Comparison of ENCODE assay signal across 17 mouse cellular contexts in genomic region chr15:81060975-81061374, GRCm38 (mm10).
DNase-seq lines count a peak whose midpoint lies in the region; ATAC-seq lines count a peak whose summit lies in the region.
"Had no signal": no experiment of that assay in that cellular context is flagged by ENCODE, and none has a peak within 500 bp of the region (broad histone marks: within the 10 kb centered on the region; RNA-seq: fewer than 3 reads in every experiment).

No protein-coding gene starts in this region.

- ATAC-seq in CD4-positive, CD25-positive, alpha-beta regulatory T cell, adult 4 months: no peak
- ATAC-seq: hindbrain, postnatal 0 days; midbrain, embryonic 13.5 days had no signal

- peak; percentile 43 for DNase-seq in CD4-positive, CD25-positive, alpha-beta regulatory T cell, adult 2 months (ENCODE audit: low read depth, low spot score)
- DNase-seq in kidney, postnatal 36 days: peak; percentile 17 to 24
- no peak for DNase-seq in kidney, adult 11 months
- DNase-seq in B cell, adult 2 months: peak; percentile 15 to 29
- DNase-seq in induced T-regulatory cell, adult 2 months (ENCODE audit: low read depth): peak; percentile 51
- no peak for DNase-seq in embryo, embryonic 10.5 days (ENCODE audit: low spot score)
- DNase-seq in adrenal gland, adult 8-10 months: no peak
- DNase-seq: adrenal gland, postnatal 14 days; cerebellum, adult 11-12 months; cerebellum, postnatal 25 days; heart, postnatal 4 days; kidney, postnatal 14 days; layer of hippocampus, adult 9-11 months; lung, embryonic 14.5 days had no signal

Comparison
In these comparisons a context has a peak if more than half of its experiments do, and no peak if none do; other contexts are left out.
1. DNase-seq: peak in CD4-positive, CD25-positive, alpha-beta regulatory T cell, adult 2 months (single experiment), kidney, postnatal 36 days (2 of 2), B cell, adult 2 months (2 of 2) and induced T-regulatory cell, adult 2 months (single experiment); none in kidney, adult 11 months (single experiment), embryo, embryonic 10.5 days (single experiment) and adrenal gland, adult 8-10 months (single experiment).